Mouse (Mus musculus) E14TG2a.4 (cell line): Measurements from ENCODE around the gene Tpm1.

ENCODE experiments used
- CTCF ChIP-seq: conservative IDR thresholded peaks from 2 replicates; pipeline ENCODE4 v1.5.1; 2014; ENCODE audit warnings: low read length
- POU5F1 ChIP-seq: IDR thresholded peaks from 2 replicates; pipeline ENCODE4 v1.6.1; 2014; ENCODE audit warnings: low read length, borderline replicate concordance

DNA sequence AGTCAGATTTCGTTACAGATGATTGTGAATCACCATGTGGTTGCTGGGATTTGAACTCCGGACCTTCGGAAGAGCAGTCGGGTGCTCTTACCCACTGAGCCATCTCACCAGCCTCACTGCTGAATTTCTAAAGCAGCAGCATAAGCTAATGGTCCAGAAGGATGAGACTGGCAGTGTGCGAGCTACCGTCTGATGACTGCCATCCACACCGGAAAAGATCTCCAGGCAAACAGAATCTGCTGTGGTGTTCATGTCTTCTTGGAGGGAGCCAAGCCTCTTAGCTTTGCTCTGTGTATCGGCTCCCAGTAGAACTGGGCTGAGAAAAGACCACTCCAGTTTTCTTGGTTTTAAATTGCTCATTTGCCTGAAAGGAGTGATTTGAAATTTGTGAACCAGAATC is 49.5 kb downstream of the Tpm1 start:
- no peak for TF ChIP-seq CTCF
- no peak for TF ChIP-seq POU5F1
